Mouse (Mus musculus) liver, adult (tissue): ENCODE measurements around the gene She.

Experiments
- GATA4 ChIP-seq: IDR thresholded peaks from 2 replicates; pipeline ENCODE4 v1.6.1; 2014; ENCODE audit warnings: mild to moderate bottlenecking, low read length; ENCODE audit not compliant: insufficient replicate concordance

She gene

DNA sequence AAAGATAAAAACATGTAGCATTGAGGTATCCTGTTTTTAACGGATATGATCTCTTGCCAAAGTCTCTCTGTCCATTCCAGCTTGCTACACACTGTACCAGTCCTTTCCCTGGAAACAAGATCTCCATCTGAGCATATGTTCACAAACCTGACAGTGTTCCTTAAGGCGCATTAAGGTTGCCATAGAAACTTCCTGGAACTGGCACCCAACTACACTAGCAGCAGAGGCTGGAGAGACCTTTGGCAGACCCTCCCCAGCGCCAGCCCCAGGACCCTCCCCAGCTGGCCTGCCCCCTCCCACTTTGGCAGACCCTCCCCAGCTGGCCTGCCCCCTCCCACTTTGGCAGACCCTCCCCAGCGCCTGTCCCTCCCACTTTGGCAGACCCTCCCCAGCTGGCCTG is 36.5 kb downstream of the She start:
- TF ChIP-seq GATA4 = no peak

DNA sequence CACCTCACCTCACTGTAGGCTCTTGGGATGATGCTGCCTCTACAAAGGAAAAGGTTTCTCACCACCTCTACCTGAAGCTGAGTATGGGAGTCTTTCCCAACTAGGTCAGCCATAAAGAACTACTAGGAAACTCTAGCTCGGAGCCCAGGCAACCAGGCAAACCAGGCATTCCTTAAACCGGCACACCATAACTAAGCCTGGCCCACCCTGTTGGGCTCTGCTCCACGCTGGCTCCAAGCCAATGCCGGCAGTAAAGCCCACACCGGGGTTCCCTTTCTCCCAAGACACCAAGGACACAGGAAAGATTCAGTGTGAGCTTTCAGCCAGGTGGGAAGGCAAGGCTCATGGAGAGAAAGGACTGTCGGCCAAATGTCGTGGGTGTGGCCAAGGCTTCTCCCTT is 37.2 kb downstream of the She start:
- TF ChIP-seq GATA4 = no peak

GRCm38 (mm10) chr3:89868956-89869355 is 37.8 kb downstream of the She start:
- TF ChIP-seq GATA4 = no peak

GRCm38 (mm10) chr3:89869556-89869955 is 38.4 kb downstream of the She start:
- TF ChIP-seq GATA4 = no peak

DNA sequence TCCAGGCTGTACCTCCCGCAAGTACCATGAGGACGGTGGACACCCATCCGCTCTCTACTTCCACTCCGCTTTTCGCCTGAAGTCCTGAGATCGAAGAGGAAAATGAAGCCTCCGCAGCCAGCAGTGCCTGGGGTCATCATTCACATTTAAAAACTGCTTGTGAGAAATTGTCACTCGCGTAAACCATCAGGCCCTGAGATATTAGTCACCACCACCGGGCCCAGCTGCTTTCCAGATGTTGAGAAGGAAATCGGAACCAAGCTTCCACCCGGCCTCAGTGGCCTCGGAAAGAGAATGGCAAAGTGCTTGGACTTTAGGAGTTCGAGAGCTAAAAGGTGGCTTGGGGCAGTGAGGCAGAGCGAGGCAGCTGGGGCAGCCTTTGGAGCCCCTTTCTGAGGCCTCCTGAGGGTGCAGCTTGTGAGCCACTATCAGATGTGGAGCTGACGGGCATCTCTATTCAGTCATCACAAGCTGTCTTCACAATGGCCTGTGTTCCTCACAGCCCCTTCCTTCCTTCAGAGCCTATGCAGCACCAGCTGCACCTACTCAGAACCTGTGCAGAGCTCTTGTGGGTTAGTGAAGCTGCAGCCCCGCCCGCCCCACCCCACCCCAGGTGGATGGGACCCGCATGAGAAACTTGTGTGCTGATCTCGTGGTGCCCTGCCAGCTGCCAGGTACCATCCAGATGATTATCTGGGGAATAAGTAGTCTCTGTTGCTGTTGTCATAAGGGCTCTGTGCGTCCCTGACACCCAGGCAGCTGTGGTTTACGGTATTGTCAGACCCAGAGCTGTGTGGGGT is 39.5 kb downstream of the She start:
- no peak for TF ChIP-seq GATA4

DNA sequence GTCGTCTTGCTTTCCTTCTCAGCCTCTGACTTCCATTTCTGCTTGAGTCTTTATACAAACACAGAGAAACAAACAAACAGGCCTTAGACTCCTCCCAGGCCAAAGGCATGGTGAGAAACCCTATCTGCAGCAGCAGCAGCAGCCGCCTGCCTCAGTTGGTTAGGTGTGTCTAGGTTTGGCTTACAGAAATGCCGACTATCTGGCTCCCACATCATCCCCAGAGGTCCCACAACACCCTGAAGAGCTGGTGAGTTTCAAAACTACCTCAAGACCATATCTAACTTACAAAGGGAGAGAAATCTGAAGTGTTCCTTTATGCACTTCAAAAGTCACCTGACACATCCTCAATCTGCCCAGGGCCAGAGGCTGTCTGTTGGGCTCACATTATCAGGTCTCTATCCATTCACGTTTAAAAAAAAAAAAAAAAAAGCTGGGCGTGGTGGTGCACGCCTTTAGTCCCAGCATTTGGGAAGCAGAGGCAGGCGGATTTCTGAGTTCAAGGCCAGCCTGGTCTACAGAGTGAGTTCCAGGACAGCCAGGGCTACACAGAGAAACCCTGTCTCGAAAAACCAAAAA is 40.3 kb downstream of the She start:
- TF ChIP-seq GATA4 = no peak

GRCm38 (mm10) chr3:89872209-89872608 is 41.0 kb downstream of the She start:
- no peak for TF ChIP-seq GATA4

GRCm38 (mm10) chr3:89872684-89873083 is 41.5 kb downstream of the She start:
- TF ChIP-seq GATA4 = no peak

DNA sequence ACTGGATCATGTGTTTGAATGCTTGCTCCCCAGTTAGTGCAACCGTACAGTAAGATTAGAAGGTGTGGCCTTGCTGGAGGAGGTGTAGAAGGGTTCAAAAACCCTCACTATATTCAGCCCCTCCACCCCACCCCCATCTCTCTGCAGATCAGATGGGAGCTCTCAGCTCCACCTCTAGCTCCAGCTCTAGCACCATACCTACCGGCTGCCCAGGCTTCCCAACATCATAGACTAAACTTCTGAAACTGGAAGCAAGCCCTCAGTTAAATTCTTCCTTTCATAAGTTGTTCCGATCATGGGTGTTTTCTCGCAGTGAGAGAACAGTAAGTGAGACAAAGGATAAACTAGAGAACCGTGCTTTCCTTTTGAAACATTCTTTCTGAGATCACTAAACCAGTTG is 42.9 kb downstream of the She start:
- TF ChIP-seq GATA4 = no peak

GRCm38 (mm10) chr3:89875021-89875420 is 43.9 kb downstream of the She start:
- no peak for TF ChIP-seq GATA4

- no peak for TF ChIP-seq GATA4
Measured at GRCm38 (mm10) chr3:89875781-89876180, 44.6 kb downstream of the She start.

DNA sequence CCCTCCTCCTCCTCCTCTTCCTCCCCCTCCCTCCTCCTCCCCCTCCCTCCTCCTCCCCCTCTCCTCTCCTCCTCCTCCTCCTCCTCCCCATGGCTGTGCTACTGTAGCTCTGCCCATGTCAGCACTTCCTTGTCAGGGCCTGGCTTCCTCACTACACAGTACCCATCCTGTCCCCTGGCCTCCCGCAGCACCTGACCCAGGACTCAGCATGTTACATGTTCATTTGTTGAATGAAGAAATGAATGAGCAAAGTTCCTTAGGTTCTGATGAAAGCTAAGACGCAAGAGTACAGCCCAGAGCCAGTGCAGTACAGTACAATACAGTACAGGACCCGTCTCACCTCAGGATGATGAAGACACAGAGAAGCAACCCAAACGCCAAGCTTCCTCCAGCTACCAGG is 45.3 kb downstream of the She start:
- TF ChIP-seq GATA4 = no peak

GRCm38 (mm10) chr3:89877129-89877528 is 46.0 kb downstream of the She start:
- no peak for TF ChIP-seq GATA4

DNA sequence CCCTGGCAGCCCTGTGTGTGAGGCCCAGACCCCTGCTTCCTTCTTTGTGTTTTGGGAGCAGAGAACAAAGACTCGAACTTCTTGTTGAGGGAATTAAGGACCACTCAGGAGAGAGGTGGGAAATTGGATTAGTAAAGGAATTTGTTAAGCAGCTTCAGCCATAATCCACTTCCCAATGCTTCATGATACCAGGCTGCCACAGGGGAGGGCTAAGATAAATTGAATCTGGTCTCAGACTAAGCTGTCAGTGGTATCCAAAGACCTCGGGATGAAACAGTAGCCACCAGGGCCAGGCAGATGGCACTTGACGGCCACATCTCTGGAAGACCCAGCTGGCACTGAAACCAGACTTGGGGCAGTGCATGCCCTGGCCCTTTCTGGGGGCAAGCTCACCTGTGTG is 47.3 kb downstream of the She start:
- TF ChIP-seq GATA4 = no peak

- TF ChIP-seq GATA4 = no peak
Measured at GRCm38 (mm10) chr3:89879326-89879725, 48.2 kb downstream of the She start.

- TF ChIP-seq GATA4 = no peak
Measured at GRCm38 (mm10) chr3:89880036-89880851, 49.1 kb downstream of the She start.
